Mouse (Mus musculus): ENCODE data around the gene Spon1.

The Spon1 gene

DNA sequence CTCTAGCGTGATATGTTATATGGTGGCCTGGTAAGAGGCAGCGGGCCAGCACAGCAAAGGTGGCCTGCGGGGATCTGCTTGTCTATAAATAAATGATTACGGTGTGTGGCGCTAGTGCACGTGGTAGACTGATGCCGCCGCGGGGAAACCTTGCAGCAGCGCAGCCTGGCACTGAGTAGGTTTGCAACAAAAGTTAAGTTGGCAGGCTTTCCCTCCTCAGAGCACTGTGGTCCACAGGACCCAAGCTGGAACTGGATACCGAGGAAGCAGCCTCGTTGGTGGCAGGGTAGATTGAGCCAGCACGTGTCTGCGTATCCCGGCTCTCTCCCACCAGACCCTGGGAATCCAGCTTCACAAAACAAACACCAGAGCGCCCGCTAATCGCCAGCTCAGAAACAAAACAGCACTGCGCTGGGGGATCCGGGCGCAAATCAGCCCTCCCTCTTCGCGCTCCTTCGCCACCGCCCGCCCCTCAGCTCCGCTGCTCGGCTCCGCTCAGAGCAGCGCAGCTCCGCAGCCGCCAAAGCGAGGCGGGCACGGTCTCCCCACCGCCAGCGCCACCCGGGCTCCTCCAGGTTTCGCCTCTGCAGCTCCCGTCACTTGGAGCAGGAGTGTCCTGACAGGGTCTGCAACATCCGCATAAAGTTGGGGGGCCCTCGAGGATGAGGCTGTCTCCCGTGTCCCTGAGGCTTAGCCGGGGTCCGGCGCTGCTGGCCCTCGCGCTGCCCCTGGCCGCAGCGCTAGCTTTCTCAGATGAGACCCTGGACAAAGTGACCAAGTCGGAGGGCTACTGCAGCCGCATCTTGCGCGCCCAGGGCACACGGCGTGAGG is at the start of gene Spon1:
Gene Spon1 (plus strand): TSS at position 332 of the 831 bp plus-strand sequence.
- in situ Hi-C loops (cut with MboI) = loop anchor here (10.0 to 25.0 kb wide), 2 partner anchors 259 to 446 kb away; no protein-coding TSS in a partner anchor

DNA sequence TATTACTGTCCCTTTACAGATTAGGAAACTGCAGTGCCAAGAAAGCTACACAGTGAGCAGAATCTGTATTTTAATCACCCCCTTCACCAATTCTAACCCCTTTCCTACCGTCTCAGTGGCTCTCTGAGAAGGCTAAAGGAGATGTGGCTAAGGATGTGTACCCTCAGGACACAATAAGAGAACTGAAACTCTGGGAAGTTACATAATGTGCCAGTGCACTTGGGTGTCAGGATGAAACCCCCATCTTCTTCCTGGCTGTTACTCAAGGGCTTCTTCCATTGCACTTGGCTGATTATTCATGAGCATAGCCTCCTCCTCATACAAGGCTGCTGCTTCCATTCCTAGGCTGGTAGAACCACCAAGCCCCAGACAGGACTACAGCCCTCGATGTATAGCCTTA is 43.8 kb upstream of the Spon1 start:
- in situ Hi-C loops (cut with MboI) = no loop called here

DNA sequence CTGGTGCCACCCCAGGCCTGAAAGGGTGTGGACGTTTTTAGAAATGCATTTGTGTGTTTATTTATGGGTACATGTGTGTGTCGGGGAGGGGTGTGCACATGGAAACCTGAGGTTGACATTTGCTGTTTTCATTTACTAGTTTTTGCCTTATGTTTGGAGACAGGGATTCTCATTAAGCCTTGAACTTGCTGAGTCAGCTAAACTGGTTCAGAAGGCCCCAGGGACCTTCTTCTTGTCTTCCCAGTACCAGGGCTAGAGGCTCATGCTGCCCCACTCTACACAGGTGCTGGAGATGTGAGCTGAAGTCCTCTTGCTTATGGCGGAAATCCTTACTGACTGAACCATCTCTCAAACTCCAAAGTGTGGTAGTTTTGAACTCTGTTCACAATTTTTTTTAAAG is 41.9 kb upstream of the Spon1 start:
- in situ Hi-C loops (cut with MboI) = no loop called here

DNA sequence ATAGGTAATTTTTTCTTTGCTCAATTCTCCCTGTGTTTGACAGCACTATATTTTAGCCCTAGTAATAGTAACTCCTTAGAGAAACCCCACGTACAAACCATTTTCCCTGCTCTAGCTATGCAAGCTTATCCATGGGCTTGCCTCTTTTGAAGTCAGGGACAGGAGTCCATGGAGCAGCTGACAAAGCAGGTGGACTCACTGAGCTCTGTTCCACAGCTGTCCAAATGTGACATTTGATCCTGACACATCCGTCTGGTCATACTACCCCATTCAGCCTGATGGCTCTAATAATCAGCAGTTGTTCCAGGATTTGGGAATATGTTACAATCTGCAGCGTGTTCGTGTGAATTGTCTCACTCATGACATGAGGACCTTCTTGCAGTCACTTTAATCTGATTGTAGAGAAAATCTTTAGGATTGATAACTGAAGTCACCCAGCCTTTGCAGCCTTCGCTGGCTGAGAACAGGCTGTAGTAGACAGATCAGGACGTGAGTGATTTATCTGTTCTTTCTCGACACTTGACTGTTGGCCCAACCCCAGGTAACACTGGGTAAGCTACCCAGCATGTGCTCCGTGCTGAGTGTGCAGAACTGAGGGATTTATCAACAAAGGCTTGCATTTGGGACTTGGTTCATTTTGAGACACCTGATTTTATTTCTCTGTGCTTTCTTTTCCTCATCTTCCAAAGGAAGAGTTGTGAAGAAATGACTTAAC is 37.6 kb upstream of the Spon1 start:
- in situ Hi-C loops (cut with MboI) = no loop called here

DNA sequence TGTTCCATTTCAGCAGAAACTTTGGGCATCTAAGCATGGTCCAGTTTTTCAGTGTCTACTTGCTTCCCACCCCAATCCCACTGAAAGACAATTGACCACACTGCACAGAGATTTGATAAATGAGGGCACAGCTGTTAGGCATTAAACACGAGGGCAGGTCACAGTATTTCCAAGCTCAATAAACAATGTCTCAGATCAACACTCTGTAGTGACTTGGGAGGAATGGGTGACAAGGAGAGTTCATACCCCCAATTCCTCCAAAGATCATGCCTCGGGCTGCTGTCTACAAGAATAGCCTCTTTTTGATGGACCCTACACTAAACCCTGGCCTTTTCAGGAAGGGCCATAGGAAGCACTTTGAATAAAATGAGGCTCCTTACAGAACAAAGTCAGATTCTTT is 36.9 kb upstream of the Spon1 start:
- in situ Hi-C loops (cut with MboI) = no loop called here

DNA sequence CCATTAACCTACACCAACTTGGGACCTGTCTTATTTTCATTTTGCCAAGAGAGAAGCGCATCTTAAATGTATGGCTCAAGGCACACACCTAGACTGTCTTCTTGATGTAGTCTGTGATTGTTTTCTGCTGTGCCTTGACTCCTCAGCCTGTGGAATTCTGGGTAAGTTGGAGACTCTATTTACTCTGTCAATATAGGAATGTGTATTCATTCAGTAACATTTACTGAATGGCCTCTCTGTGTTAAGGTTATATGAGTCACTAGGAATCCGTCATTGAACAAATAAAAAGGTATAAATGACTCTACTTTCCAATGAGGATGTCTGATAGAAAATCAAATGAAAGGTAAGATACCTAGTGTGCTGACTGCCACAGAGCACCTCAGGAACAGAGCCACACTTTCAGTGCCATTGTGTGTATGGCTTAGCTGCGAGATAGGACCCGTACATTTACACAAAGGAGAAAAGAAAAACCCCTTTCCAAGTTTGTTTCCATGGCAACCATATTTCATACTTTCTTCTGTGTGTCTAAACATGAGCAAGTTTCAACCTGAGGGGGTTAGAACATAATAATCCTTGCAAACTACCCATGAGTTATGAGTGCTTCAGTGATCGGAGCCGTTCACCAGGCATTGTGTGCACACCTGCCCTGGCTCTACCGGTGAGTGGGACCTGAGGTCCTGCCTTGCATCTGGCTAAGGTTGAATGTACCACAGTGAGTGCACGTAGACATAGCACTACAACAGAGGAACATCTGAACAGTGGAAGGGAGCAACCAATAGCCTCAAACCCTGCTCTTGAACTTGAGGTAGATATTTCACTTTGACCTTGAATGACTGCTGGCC is 35.2 kb upstream of the Spon1 start:
- in situ Hi-C loops (cut with MboI) = no loop called here

DNA sequence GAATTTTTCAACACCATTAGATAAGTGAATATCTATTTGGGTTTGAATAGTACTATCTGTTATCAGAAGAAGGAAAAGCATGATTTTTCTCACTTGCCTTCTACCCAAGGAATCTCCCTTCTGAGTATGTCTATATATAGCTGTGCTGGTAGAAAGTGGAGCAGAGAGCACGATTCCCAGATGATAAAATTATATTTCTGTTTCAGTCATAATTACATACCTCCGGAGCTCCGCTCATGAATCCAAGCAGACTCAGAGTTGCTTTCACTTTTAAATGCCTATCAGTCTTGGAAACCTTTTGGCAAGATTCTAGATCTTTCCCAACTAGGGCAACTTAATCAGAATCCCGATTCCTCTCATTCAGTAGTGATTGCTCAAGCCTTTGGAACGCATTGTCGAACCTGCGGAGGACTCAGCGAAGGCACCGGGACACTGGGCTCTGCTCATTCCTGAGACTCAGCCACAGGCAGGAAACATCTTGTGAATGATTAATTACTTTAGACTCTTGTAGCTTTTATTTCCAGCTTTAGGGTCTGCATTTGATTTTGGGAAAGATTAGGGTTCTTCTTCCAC is 27.9 kb upstream of the Spon1 start:
- in situ Hi-C loops (cut with MboI) = no loop called here

DNA sequence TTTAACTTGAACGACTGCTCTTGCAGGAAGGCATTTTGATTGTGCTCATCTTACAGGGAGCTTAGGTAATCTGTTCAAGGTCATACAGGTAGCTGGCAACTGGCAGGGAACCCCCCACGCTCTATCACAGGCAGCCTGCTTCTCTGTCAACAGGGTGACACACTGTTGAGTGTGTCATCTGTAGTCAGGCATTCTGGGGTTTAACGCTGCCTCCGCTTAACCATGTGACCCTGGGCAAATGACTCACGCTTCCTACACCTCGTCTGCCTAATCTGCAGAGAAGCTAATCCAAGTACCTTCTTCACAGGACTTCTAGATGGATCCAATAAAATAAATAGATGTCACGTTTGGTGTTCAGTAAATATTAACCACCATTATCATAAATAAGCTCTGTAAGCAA is 26.6 kb upstream of the Spon1 start:
- in situ Hi-C loops (cut with MboI) = no loop called here

DNA sequence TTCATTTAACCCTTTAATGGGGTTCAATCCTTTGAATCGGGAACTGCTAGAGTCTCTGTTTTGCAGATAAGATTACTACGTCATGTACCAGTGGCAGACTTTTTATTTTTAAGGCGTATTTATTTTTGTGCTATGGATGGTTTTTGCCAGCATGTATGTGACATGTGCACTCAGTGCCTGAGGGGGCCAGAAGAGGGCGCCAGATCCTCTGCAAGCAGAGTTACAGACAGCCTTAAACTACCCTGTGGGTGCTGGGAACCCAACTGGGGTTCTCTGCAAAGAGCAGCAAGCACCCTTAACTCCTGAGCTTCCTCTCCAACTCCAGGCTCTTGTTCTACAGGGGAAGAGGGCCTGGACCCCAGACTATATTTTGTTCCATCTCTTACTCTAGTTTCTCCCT is 23.2 kb upstream of the Spon1 start:
- in situ Hi-C loops (cut with MboI) = no loop called here

DNA sequence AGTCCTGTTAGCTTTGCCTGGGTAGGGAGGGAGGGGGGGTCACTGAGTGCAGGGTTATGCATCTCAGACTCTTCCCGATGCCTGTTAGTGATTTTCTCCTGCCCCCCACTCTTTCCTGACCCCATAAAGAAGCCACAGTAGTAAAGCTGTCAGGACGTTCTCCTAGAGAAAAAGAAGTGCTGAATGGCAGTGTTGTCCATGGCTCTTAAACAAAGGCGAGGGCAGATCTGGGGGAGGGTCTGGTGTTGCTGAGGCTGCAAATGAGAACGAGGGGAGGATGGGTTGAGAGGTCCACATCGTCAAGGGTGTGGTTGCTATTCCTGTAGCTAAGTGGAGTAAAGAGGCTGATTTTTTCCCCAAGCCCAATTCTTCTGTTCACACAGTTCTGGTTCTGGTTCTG is 21.8 kb upstream of the Spon1 start:
- in situ Hi-C loops (cut with MboI) = no loop called here

DNA sequence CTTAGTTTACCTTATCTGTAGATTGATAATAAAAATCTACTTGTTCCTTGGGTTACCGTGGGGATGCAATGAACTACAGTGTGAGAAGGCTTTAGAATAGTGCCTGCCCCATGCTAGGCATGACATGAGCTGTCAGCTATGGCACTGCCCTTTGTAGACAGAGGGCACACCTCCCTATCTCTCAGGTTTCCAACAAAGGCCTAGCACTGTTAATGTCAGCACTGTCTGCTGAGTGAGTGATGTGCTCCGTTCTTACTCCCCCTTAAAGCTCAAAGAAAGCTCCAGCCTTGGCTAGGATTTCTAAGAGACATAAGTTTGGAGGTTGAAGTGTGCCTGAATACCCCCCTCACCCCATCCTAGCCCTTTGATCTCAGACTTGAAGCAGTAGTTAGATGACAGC is 9.2 kb upstream of the Spon1 start:
- in situ Hi-C loops (cut with MboI) = loop anchor here (25.0 kb wide), 1 partner anchor 456 kb away; no protein-coding TSS in a partner anchor

DNA sequence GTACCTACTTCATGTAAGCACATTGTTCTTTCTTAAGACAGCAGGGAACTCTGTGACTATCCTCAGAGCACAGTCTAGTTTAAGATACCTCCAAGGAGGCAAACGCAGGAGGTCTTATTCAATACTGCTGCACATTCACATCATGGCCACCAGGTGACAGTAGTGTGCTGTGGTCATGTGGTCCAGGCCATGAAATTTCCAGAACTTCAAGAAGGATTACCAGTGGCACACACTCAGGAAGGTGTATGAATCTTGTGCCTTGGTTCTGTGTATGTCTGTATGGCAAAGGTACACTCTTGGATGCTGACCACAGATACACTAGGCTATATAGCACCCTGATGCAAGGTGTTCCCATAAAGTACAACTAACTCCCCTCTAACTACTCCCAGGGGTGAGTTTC is 6.6 kb upstream of the Spon1 start:
- in situ Hi-C loops (cut with MboI) = loop anchor here (25.0 kb wide), 1 partner anchor 453 kb away; no protein-coding TSS in a partner anchor

DNA sequence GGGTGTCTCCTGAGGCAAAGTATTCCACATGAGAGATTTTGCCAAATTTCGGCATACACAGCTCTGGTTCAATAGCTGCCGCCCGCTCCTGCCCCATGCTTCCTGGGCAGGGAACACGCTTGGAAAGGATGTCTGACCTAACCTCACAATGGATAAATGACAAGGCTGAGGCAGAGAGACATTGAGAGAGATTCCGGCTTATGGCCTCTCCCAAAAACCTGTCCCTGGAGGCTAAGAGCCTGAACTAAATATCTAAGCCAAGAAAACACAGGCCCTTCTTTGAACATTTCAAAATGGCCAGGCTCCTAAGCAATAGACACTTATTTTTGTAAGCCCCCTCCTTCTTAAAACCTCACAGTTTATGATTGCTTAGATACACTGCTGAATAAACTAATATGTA is 665 bp upstream of the Spon1 start:
- in situ Hi-C loops (cut with MboI) = loop anchor here (10.0 to 25.0 kb wide), 2 partner anchors 260 to 447 kb away; no protein-coding TSS in a partner anchor

DNA sequence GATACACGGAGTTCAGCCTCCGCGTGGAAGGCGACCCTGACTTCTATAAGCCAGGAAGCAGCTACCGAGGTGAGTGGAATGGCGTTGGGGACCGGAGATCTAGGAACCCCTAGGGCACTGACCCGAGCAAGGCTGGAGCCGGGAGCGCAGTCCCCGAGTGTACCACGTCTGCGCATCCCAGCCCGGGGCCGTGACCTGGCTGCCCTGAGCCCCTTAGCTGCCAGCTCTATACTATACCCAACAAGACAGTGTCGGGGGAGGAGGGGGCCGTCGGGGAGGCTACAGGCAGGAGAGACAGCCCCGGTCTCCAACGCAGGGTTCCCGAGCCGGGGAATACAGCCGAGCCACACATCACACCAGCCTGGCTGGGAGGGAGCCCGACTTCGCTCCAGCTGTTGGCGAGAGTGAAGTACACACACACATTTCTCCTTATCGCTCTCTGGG is 722 bp downstream of the Spon1 start:
- in situ Hi-C loops (cut with MboI) = loop anchor here (10.0 to 25.0 kb wide), 2 partner anchors 258 to 446 kb away; no protein-coding TSS in a partner anchor

DNA sequence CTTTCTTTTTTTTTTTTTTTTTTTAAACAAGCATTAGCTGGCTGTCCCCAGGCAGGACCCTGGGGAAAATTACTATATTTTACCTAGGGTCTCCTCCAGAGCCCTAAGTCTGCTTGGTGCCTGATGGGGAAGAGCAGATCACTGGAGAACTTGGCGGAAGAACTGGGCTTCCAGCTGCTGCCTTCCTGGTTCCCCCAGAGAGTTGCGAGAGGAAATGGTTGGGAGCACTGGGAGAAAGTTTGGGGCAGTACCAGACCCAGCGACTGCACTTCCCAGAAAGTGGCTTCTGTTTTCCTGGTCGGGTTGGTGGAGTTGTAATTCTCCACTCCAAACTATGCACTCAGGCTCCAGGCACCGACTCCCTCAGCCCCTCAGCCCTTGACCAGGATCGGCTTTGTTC is 1.7 kb downstream of the Spon1 start:
- in situ Hi-C loops (cut with MboI) = loop anchor here (10.0 to 25.0 kb wide), 2 partner anchors 257 to 445 kb away; no protein-coding TSS in a partner anchor

DNA sequence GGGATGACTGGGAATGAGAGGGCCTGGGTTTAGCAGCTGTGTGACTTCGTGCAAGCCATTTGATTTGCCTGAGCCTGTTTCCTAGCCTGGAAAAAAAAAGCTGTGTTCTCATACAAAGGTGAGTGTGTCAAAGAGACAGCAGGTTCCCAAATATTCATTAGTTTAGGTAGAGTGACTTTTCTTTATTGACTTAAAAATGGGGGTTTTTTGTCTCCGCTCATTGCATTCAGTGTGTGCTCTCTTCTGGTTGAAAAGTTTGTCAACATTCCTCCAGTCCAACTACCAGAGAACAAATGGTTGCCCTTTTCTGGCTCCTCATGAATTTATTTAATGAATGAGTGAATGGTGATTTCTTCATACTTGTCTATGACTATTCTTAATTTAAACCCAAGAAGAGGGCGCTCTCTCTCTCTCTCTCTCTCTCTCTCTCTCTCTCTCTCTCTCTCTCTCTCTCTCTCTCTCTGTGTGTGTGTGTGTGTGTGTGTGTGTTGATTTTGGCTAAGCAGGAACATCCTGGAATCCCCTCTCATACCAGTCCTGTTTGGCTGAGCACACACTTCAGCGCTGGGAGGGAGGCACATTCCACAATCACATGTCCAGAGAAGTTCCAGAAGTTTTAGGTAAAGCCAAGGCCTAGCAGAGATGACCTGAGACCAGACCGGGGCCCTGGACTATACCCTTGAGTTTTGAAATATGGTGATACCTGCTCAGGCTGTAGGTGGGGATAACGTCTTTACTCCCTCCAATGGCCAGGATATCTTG is 2.6 kb downstream of the Spon1 start:
- in situ Hi-C loops (cut with MboI) = loop anchor here (10.0 to 25.0 kb wide), 2 partner anchors 256 to 444 kb away; no protein-coding TSS in a partner anchor

DNA sequence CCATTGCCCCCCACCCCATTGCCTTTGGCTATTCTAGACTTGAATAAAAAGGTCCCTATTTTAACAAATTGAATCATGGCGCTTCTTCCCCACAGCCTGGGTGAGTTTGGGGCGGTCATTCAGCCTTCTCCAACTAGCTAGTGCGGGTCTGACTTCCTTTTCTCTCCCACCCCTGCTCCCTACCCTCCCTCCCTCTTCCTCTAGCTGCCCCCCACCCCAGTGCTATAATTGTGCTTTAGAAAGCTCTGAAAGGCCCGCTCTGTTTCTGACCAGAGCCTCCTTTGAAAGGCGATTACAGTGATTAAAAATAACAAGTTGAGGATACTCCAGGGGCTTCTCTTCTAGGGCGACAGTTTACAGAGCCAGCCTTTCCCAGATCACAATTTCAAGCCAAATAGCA is 3.5 kb downstream of the Spon1 start:
- in situ Hi-C loops (cut with MboI) = loop anchor here (10.0 to 25.0 kb wide), 2 partner anchors 256 to 443 kb away; no protein-coding TSS in a partner anchor

DNA sequence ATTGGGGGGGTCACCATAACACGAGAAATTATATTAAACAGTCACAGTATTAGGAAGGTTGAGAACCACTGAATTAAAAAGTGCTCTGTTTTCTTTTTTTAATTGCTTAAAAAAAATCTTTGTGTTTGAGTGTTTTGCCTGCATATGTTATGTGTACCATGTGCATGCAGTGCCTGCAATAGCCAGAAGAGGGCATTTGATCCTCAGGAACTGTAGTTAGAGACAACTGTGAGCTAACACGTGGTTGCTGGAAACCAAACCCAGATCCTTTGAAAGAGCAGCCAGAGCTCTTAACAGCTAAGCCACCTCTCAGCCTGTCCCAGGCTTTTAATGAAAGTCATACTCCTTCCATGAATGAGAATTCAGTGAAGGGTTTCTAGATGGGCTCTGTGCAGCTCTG is 6.3 kb downstream of the Spon1 start:
- in situ Hi-C loops (cut with MboI) = loop anchor here (25.0 kb wide), 1 partner anchor 440 kb away; no protein-coding TSS in a partner anchor

DNA sequence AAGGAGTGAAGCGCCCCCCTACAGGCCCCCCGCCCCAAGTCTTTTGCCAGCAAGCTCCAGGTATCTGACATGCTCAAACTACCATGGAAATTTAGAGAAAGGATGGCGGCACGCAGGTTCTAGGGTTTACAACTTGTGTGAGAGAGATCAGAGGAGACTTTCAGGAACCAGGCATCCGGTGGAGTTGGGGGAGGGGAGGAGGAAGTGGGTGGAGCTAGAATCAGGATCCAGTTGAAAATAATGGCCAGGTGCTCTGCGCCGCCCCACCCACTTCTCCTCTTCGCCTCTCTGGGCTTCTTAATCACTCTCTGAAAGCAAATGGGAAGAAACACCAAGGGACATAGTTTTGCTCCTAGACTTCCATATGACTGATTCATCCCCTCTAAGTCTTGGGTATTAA is 7.6 kb downstream of the Spon1 start:
- in situ Hi-C loops (cut with MboI) = loop anchor here (25.0 kb wide), 1 partner anchor 439 kb away; no protein-coding TSS in a partner anchor

DNA sequence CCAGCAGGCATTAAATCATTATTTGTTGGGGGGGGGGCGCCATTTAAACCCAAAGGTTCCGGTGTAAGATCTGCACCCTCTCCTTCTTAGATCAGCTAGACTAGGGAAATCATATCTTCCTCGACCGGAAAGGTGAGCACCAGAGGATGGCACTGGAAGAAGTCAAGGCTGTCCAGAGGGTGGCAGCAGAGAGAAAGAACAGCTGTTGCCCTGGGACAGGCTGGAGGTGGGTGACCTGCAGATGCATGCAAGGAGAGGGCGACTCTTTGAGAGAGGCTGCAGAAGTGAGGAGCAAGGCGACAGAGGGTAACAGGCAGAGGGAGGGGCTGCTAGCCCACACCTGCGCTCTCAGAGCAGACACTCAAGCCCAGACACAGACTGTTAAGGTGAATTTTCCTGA is 8.2 kb downstream of the Spon1 start:
- in situ Hi-C loops (cut with MboI) = loop anchor here (25.0 kb wide), 1 partner anchor 438 kb away; no protein-coding TSS in a partner anchor

All from mature B cell (primary cell).